Mouse (Mus musculus) layer of hippocampus, adult 18-20 months (tissue): ENCODE data around the gene B3galt1. TPM values are rescaled to one million over a fixed set of nuclear protein-coding genes. Genes with fewer than 3 reads are reported as not detected.

Experiments used
- DNase-seq, 2 experiments: peaks; one replicate each; pipeline ENCODE4 v3.0.0; 2022; ENCODE audit warnings: low spot score in 2 of 2
- total RNA-seq, 2 experiments: library from RNA; stranded (reverse); gene quantifications; 2 replicates each; pipeline ENCODE4 v1.2.3; 2021

B3galt1 gene
- total RNA-seq, 2 experiments from 2014 or later = 79.0 to 82.1 TPM

GRCm38 (mm10) chr2:67724249-67724648 lies 158.6 kb downstream of the B3galt1 start:
- DNase-seq = no peak

- peak in 1 of 2 experiments; percentile 15 for DNase-seq
Observed at GRCm38 (mm10) chr2:67730771-67731170, 165.1 kb downstream of the B3galt1 start.

- DNase-seq = no peak
Observed at GRCm38 (mm10) chr2:67751585-67751984, 185.9 kb downstream of the B3galt1 start.

GRCm38 (mm10) chr2:67756507-67756906 lies 190.8 kb downstream of the B3galt1 start:
- DNase-seq = peak in 1 of 2 experiments; percentile 9

- DNase-seq = no peak
Observed at GRCm38 (mm10) chr2:67787536-67787935, 221.9 kb downstream of the B3galt1 start.

- DNase-seq = no peak
Observed at GRCm38 (mm10) chr2:67797561-67797960, 231.9 kb downstream of the B3galt1 start.

- no peak for DNase-seq
Observed at GRCm38 (mm10) chr2:67799981-67800380, 234.3 kb downstream of the B3galt1 start.

- no peak for DNase-seq
Observed at GRCm38 (mm10) chr2:67816149-67816548, 250.5 kb downstream of the B3galt1 start.

GRCm38 (mm10) chr2:67818014-67818413 lies 252.3 kb downstream of the B3galt1 start:
- no peak for DNase-seq

- peak in 1 of 2 experiments; percentile 34 for DNase-seq
Observed at GRCm38 (mm10) chr2:67822360-67822759, 256.7 kb downstream of the B3galt1 start.

- DNase-seq = no peak
Observed at GRCm38 (mm10) chr2:67827697-67828096, 262.0 kb downstream of the B3galt1 start.

- no peak for DNase-seq
Observed at GRCm38 (mm10) chr2:67829055-67829915, 263.6 kb downstream of the B3galt1 start.

GRCm38 (mm10) chr2:67847806-67848205 lies 282.1 kb downstream of the B3galt1 start:
- DNase-seq = no peak

- DNase-seq = no peak
Observed at GRCm38 (mm10) chr2:67850725-67851124, 285.1 kb downstream of the B3galt1 start.

GRCm38 (mm10) chr2:67858340-67858739 lies 292.7 kb downstream of the B3galt1 start:
- no peak for DNase-seq

GRCm38 (mm10) chr2:67859004-67859403 lies 293.3 kb downstream of the B3galt1 start:
- DNase-seq = no peak

- no peak for DNase-seq
Observed at GRCm38 (mm10) chr2:67873368-67873767, 307.7 kb downstream of the B3galt1 start.

- DNase-seq = no peak
Observed at GRCm38 (mm10) chr2:67879836-67880235, 314.2 kb downstream of the B3galt1 start.

- DNase-seq = peak in 1 of 2 experiments; percentile 10
Observed at GRCm38 (mm10) chr2:67881713-67882281, 316.1 kb downstream of the B3galt1 start.

- peak in 1 of 2 experiments; percentile 26 for DNase-seq
Observed at GRCm38 (mm10) chr2:67897956-67898689, 332.5 kb downstream of the B3galt1 start.

- DNase-seq = peak in 1 of 2 experiments; percentile 15
Observed at GRCm38 (mm10) chr2:67901574-67901973, 335.9 kb downstream of the B3galt1 start.
